Mouse (Mus musculus) thymus, adult 2 months (tissue): ENCODE data around the gene Rheb. TPM values are rescaled to one million over a fixed set of nuclear protein-coding genes. Genes with fewer than 3 reads are reported as not detected.
A peak's percentile ranks its signal among the peaks of the same experiment; 100 is the strongest.

Experiments used
- DNase-seq: peaks from one replicate; pipeline ENCODE4 v3.0.0; 2021
- H3K27ac ChIP-seq: fragments of 200-500 bp; 2 replicates; pipeline ENCODE4 v1.5.1; 2012; ENCODE audit warnings: low read length, control low read depth; ENCODE audit not compliant: control insufficient read depth, insufficient read depth
- H3K27me3 ChIP-seq: fragments of 200-500 bp; 2 replicates; pipeline ENCODE4 v1.6.1; 2012; ENCODE audit warnings: mild to moderate bottlenecking, low read length, moderate library complexity, mixed read lengths; ENCODE audit not compliant: control insufficient read depth, insufficient read depth
- H3K36me3 ChIP-seq: fragments of 200-500 bp; 2 replicates; pipeline ENCODE4 v1.6.1; 2012; ENCODE audit warnings: mild to moderate bottlenecking, low read length, moderate library complexity; ENCODE audit not compliant: control insufficient read depth, insufficient read depth
- H3K4me1 ChIP-seq: fragments of 200-500 bp; replicated peaks from 2 replicates; pipeline ENCODE4 v1.6.1; 2012; ENCODE audit warnings: low read length; ENCODE audit not compliant: control insufficient read depth, insufficient read depth
- H3K4me3 ChIP-seq: fragments of 200-500 bp; 2 replicates; pipeline ENCODE4 v1.5.1; 2012; ENCODE audit warnings: mild to moderate bottlenecking, low read length, control low read depth, moderate library complexity; ENCODE audit not compliant: control insufficient read depth, insufficient read depth
- CTCF ChIP-seq: fragments of 200-500 bp; IDR thresholded peaks from 2 replicates; pipeline ENCODE4 v1.5.1; 2012; ENCODE audit warnings: mild to moderate bottlenecking, control low read depth, low read length, moderate library complexity, borderline replicate concordance; ENCODE audit not compliant: control insufficient read depth, poor library complexity, insufficient read depth; ENCODE audit errors: extremely low read depth
- POLR2A ChIP-seq: fragments of 200-500 bp; IDR thresholded peaks from 2 replicates; pipeline ENCODE4 v1.6.1; 2012; ENCODE audit warnings: mild to moderate bottlenecking, low read length, control low read depth, moderate library complexity; ENCODE audit not compliant: control insufficient read depth, poor library complexity, insufficient read depth; ENCODE audit errors: extremely low read depth
- WGBS: fragments of 180-500 bp; shearing (Covaris S2); methylation state at CpG from one replicate; pipeline ENCODE4 v1.1.7; 2018; 5-methylcytosine and 5-hydroxymethylcytosine counted together
- polyA plus RNA-seq: library from polyadenylated mRNA; depleted of rRNA; stranded (reverse); fragments of >200 nt; gene quantifications from 2 replicates; pipeline ENCODE4 v1.2.3, GENCODE M21; 2012; rRNA removed

The Rheb gene
- polyA plus RNA-seq: 23.1 and 26.2 TPM in 2 replicates

DNA sequence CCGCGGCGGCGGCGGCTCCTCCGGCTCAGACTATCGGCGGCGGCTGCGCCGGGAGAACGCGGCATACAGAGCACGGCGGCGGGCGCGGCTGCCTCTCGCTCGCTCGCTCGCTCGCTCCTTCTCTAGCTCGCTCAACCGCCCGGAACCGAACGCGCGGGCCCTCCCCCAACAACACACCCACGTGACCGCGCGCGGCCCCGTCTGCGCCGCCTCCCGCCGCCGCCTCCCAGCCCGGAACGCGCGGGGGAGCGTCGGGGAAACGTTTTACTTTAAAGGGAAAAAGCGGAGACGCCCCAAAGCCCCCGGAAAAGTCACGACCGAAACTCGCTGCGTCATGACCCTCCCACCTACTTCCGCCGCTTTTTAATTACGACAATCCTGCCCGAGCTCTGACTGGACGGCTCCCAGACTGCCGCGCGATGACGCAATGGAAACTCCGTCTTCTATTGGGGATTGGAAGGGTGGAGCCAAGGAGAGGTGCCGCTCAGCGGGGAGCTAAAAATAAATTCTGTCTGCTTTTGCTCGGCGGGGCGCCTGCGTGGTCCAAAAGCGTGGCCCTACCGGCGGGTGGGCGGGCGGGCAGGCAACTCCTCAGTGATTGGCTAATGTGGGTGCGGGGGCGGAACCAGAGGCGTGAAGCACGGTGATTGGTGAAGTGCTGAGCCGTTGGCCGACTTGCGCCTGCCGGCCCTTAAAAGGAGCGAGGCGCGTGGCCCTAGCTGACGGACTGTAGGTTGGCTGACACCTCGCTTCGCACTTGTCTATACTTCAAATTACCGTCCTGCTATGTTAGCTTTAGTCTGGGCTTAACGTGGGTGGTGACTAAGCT, at the start of gene Rheb:
Gene Rheb (minus strand): TSS at position 351 of the 829 bp plus-strand sequence.
- Histone ChIP-seq H3K4me1 (peaks cover 15% of the 10 kb centered on the region), H3K36me3 (no peaks in the 10 kb centered on the region), H3K27me3 (no peaks in the 10 kb centered on the region), H3K27ac (peak within 1 kb of the TSS; percentile 89), H3K4me3 (peak within 1 kb of the TSS; percentile 95)
- under 1% methylated on average over 92 of the region's 92 CpGs for WGBS
- DNase-seq: peak; percentile 97
- TF ChIP-seq CTCF (peak; percentile 77), POLR2A (peak; percentile 17)

DNA sequence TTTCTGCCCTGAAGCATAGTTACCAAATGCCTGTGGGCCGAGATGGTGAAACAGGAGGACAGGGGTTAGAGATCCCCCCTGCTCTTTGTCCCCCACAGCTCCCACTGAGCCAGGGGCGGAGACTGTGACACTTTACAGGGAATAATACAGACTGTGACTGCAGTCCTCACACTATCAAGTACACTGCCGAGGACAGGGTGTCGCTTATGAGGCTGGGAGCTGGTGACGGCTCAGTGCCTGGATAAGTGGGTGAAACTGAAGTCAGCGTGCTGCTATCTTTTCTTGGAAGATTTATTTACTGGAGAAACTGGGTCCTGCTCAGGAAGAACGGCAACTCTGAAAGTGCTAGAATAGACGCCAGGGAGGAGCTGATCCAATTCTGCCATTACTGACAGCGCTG, 47.4 kb upstream of the Rheb start:
- TF ChIP-seq POLR2A: no peak
- TF ChIP-seq CTCF: no peak
- peaks cover 9% of the 10 kb centered on the region for H3K36me3 ChIP-seq
- peaks cover 7% of the 10 kb centered on the region for H3K4me1 ChIP-seq
- no peak overlapping the region for H3K4me3 ChIP-seq
- no peaks in the 10 kb centered on the region for H3K27me3 ChIP-seq
- DNase-seq: no peak
- H3K27ac ChIP-seq: no peak overlapping the region
- 97% methylated on average over 9 of the region's 9 CpGs for WGBS

- no peak for DNase-seq
- no peaks in the 10 kb centered on the region for H3K4me1 ChIP-seq
- H3K27me3 ChIP-seq: no peaks in the 10 kb centered on the region
- TF ChIP-seq POLR2A (no peak), CTCF (no peak)
- H3K36me3 ChIP-seq: peaks cover 9% of the 10 kb centered on the region
- WGBS: 94% methylated on average over 11 of the region's 11 CpGs
- no peak overlapping the region for H3K4me3 ChIP-seq
- no peak overlapping the region for H3K27ac ChIP-seq
Observed at GRCm38 (mm10) chr5:24888874-24889591, 46.6 kb upstream of the Rheb start.

GRCm38 (mm10) chr5:24887271-24887670, 44.8 kb upstream of the Rheb start:
- TF ChIP-seq POLR2A (no peak), CTCF (no peak)
- H3K27ac ChIP-seq: no peak overlapping the region
- no peaks in the 10 kb centered on the region for H3K4me1 ChIP-seq
- no peak overlapping the region for H3K4me3 ChIP-seq
- DNase-seq: no peak
- H3K36me3 ChIP-seq: peaks cover 9% of the 10 kb centered on the region
- no peaks in the 10 kb centered on the region for H3K27me3 ChIP-seq
- WGBS: 97% methylated on average over 8 of the region's 8 CpGs

DNA sequence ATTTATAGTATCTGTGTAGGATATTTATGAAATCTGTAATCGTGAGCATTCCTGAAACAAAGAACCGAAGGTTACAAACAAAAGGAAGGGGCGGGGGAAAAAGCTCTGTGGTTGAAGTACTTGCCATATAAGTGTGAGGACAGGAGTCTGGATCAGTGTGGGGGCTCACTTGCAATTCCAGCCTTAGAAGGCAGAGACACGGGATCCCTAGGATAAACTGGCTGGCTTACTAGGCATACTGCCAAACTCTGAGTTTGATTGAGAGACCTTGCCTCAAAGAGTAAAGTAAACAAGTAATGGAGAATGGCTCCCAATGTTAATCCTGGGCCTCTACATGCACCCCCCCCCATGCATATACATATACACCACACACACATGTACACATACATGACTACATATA, 36.3 kb upstream of the Rheb start:
- 93% methylated on average over 4 of the region's 4 CpGs for WGBS
- no peak for DNase-seq
- peaks cover 12% of the 10 kb centered on the region; the same call in 1 of the 2 replicates for H3K36me3 ChIP-seq
- H3K27me3 ChIP-seq: no peaks in the 10 kb centered on the region
- TF ChIP-seq POLR2A: no peak
- no peak for TF ChIP-seq CTCF
- no peak overlapping the region for H3K4me3 ChIP-seq
- no peak overlapping the region for H3K27ac ChIP-seq
- H3K4me1 ChIP-seq: no peaks in the 10 kb centered on the region

DNA sequence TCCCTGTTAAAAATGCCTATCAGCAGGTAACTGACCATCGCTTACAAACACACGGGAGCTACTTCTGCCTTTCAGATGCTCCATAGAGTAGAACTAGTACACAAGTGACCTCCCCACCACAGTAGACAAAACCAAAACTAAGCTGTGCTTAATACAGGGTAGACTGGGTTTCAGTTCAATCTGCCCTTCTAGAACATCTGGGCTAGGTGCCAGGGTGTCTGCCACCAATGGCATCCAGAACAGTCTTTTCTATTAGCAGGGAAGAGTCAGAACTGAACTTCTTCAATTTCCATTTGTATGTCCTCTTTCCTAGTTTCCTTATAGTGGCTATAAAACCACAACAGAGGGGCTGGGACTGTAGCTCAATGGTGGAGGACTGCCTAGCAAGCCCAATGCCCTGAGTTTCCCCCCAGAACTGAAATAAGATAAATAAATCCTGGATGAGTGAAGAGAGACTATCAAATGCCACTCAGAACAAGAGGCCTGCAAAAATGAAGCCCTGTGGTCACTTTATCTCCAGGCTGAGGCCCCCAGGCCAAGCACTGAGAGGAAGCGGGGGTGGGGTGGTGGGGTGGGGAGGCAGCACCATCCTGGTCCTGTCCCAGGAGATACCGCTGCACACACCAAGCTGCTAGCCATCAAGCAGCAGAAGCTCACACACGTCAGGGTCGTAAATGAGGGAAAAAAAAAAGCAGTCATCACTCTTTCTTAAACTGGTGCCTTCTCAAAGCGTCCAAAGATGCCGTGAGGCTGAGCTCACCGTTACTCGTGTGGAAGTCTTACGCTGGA, 35.6 kb upstream of the Rheb start:
- DNase-seq: no peak
- no peak overlapping the region for H3K4me3 ChIP-seq
- H3K36me3 ChIP-seq: peaks cover 12% of the 10 kb centered on the region; the same call in 1 of the 2 replicates
- WGBS: 96% methylated on average over 11 of the region's 11 CpGs
- no peak overlapping the region for H3K27ac ChIP-seq
- no peak for TF ChIP-seq CTCF
- H3K4me1 ChIP-seq: no peaks in the 10 kb centered on the region
- H3K27me3 ChIP-seq: no peaks in the 10 kb centered on the region
